Mouse (Mus musculus) lung, embryonic 15.5 days (tissue): ENCODE results near the gene Zfp362. TPM values are rescaled to one million over a fixed set of nuclear protein-coding genes. Genes with fewer than 3 reads are reported as not detected.
A peak's percentile ranks its signal among the peaks of the same experiment; 100 is the strongest.

Experiments used
- ATAC-seq: fragments of 200-750 bp; cut with Nextera tagmentation; 2 replicates; pipeline ENCODE4 v1.8.0; 2017; ENCODE audit warnings: moderate number of reproducible peaks, borderline replicate concordance; ENCODE audit not compliant: low FRiP score, low TSS enrichment; ENCODE audit errors: extremely low read depth
- H3K27ac ChIP-seq: fragments of 300-500 bp; sonication (generic); 2 replicates; pipeline ENCODE4 v1.5.1; 2015; ENCODE audit warnings: moderate library complexity, mild to moderate bottlenecking, inconsistent platforms
- H3K27me3 ChIP-seq: fragments of 300-500 bp; sonication (generic); 2 replicates; pipeline ENCODE4 v1.6.1; 2015; ENCODE audit warnings: inconsistent platforms
- H3K36me3 ChIP-seq: fragments of 300-500 bp; sonication (generic); 2 replicates; pipeline ENCODE4 v1.6.1; 2015; ENCODE audit warnings: inconsistent platforms
- H3K4me1 ChIP-seq: fragments of 300-500 bp; sonication (generic); 2 replicates; pipeline ENCODE4 v1.6.1; 2015; ENCODE audit warnings: inconsistent platforms
- H3K4me2 ChIP-seq: fragments of 300-500 bp; sonication (generic); 2 replicates; pipeline ENCODE4 v1.6.1; 2015; ENCODE audit warnings: inconsistent platforms, mild to moderate bottlenecking, moderate library complexity
- H3K4me3 ChIP-seq: fragments of 300-500 bp; sonication (generic); 2 replicates; pipeline ENCODE4 v1.5.1; 2015; ENCODE audit warnings: mild to moderate bottlenecking, inconsistent platforms
- H3K9ac ChIP-seq: fragments of 300-500 bp; sonication (generic); 2 replicates; pipeline ENCODE4 v1.6.1; 2015; ENCODE audit warnings: inconsistent platforms
- H3K9me3 ChIP-seq: fragments of 300-500 bp; sonication (generic); 2 replicates; pipeline ENCODE4 v1.6.1; 2016; ENCODE audit warnings: inconsistent platforms
- WGBS: fragments of 180-500 bp; shearing (Covaris S2); methylation state at CpG from one replicate; pipeline ENCODE4 v1.1.7; 2015; 5-methylcytosine and 5-hydroxymethylcytosine counted together
- polyA plus RNA-seq: library from polyadenylated mRNA; unstranded; fragments of >200 nt; fragmentation: Nextera tagmentation; extraction: Ambion mirVana; gene quantifications from 2 replicates; pipeline ENCODE4 v1.2.1, GENCODE M21; 2015

Zfp362 gene
- polyA plus RNA-seq, result 34.6 and 39.3 TPM in 2 replicates

GRCm38 (mm10) chr4:128806043-128806826 lies at the start of gene Zfp362:
TSS of gene Zfp362 (minus strand) at chr4:128806045.
- no peaks in the 10 kb centered on the region for H3K9me3 ChIP-seq
- H3K27me3 ChIP-seq, result no peaks in the 10 kb centered on the region
- peak within 1 kb of the TSS; percentile 96 for H3K9ac ChIP-seq
- H3K27ac ChIP-seq, result peak within 1 kb of the TSS; percentile 99
- peaks cover 45% of the 10 kb centered on the region for H3K4me1 ChIP-seq
- peak within 1 kb of the TSS; percentile 78 for H3K4me3 ChIP-seq
- H3K4me2 ChIP-seq, result peak within 1 kb of the TSS; percentile 89
- WGBS, result 2% methylated on average over 34 of the region's 111 CpGs
- no peaks in the 10 kb centered on the region for H3K36me3 ChIP-seq
- ATAC-seq, result peak; percentile 56

GRCm38 (mm10) chr4:128855613-128856040 lies 49.8 kb upstream of the Zfp362 start:
- Histone ChIP-seq H3K36me3 (no peaks in the 10 kb centered on the region), H3K4me3 (no peak overlapping the region), H3K27me3 (no peaks in the 10 kb centered on the region), H3K4me1 (no peaks in the 10 kb centered on the region), H3K9ac (no peak overlapping the region), H3K27ac (peak overlapping the region; percentile 77), H3K4me2 (no peak overlapping the region), H3K9me3 (no peaks in the 10 kb centered on the region)
- 37% methylated on average over 4 of the region's 4 CpGs for WGBS
- ATAC-seq, result peak; percentile 81

- no peak for ATAC-seq
- no peak overlapping the region for H3K4me2 ChIP-seq
- H3K27me3 ChIP-seq, result no peaks in the 10 kb centered on the region
- H3K36me3 ChIP-seq, result no peaks in the 10 kb centered on the region
- no peak overlapping the region for H3K27ac ChIP-seq
- no peak overlapping the region for H3K4me3 ChIP-seq
- WGBS, result 79% methylated on average over 11 of the region's 11 CpGs
- no peaks in the 10 kb centered on the region for H3K4me1 ChIP-seq
- no peaks in the 10 kb centered on the region for H3K9me3 ChIP-seq
- no peak overlapping the region for H3K9ac ChIP-seq
Observed at GRCm38 (mm10) chr4:128853117-128853516, 47.3 kb upstream of the Zfp362 start.

- H3K36me3 ChIP-seq, result no peaks in the 10 kb centered on the region
- no peak overlapping the region for H3K9ac ChIP-seq
- no peak for ATAC-seq
- H3K27me3 ChIP-seq, result no peaks in the 10 kb centered on the region
- H3K9me3 ChIP-seq, result no peaks in the 10 kb centered on the region
- H3K27ac ChIP-seq, result no peak overlapping the region
- no peak overlapping the region for H3K4me3 ChIP-seq
- H3K4me1 ChIP-seq, result no peaks in the 10 kb centered on the region
- WGBS, result 67% methylated on average over 12 of the region's 12 CpGs
- no peak overlapping the region for H3K4me2 ChIP-seq
Observed at GRCm38 (mm10) chr4:128852266-128852887, 46.5 kb upstream of the Zfp362 start.

GRCm38 (mm10) chr4:128849686-128850085 lies 43.8 kb upstream of the Zfp362 start:
- H3K27ac ChIP-seq, result no peak overlapping the region
- no peak overlapping the region for H3K4me2 ChIP-seq
- H3K27me3 ChIP-seq, result no peaks in the 10 kb centered on the region
- 60% methylated on average over 7 of the region's 7 CpGs for WGBS
- no peaks in the 10 kb centered on the region for H3K36me3 ChIP-seq
- H3K9me3 ChIP-seq, result no peaks in the 10 kb centered on the region
- ATAC-seq, result no peak
- peaks cover 12% of the 10 kb centered on the region; the same call in 1 of the 2 replicates for H3K4me1 ChIP-seq
- no peak overlapping the region for H3K4me3 ChIP-seq
- H3K9ac ChIP-seq, result no peak overlapping the region

- Histone ChIP-seq H3K9ac (no peak overlapping the region), H3K4me2 (no peak overlapping the region), H3K27me3 (no peaks in the 10 kb centered on the region), H3K4me1 (peaks cover 12% of the 10 kb centered on the region; the same call in 1 of the 2 replicates), H3K4me3 (no peak overlapping the region), H3K36me3 (no peaks in the 10 kb centered on the region), H3K27ac (no peak overlapping the region), H3K9me3 (no peaks in the 10 kb centered on the region)
- ATAC-seq, result 0 out of 2 replicates have a peak, but pooled peaks have one; percentile 8
- WGBS, result 86% methylated on average over 3 of the region's 3 CpGs
Observed at GRCm38 (mm10) chr4:128848961-128849360, 43.1 kb upstream of the Zfp362 start.

GRCm38 (mm10) chr4:128845367-128845973 lies 39.6 kb upstream of the Zfp362 start:
- Histone ChIP-seq H3K27me3 (no peaks in the 10 kb centered on the region), H3K36me3 (no peaks in the 10 kb centered on the region), H3K4me3 (no peak overlapping the region), H3K4me2 (no peak overlapping the region), H3K9me3 (no peaks in the 10 kb centered on the region), H3K27ac (no peak overlapping the region), H3K9ac (no peak overlapping the region), H3K4me1 (peaks cover 23% of the 10 kb centered on the region)
- 56% methylated on average over 12 of the region's 12 CpGs for WGBS
- no peak for ATAC-seq

GRCm38 (mm10) chr4:128844566-128844965 lies 38.7 kb upstream of the Zfp362 start:
- Histone ChIP-seq H3K9ac (no peak overlapping the region), H3K4me3 (no peak overlapping the region), H3K4me1 (peaks cover 31% of the 10 kb centered on the region), H3K4me2 (no peak overlapping the region), H3K36me3 (no peaks in the 10 kb centered on the region), H3K9me3 (no peaks in the 10 kb centered on the region), H3K27ac (no peak overlapping the region), H3K27me3 (no peaks in the 10 kb centered on the region)
- no peak for ATAC-seq
- 35% methylated on average over 13 of the region's 13 CpGs for WGBS

GRCm38 (mm10) chr4:128841259-128841658 lies 35.4 kb upstream of the Zfp362 start:
- Histone ChIP-seq H3K4me2 (peak overlapping the region; percentile 20; the same call in 1 of the 2 replicates), H3K36me3 (no peaks in the 10 kb centered on the region), H3K27me3 (no peaks in the 10 kb centered on the region), H3K4me3 (no peak overlapping the region), H3K9me3 (no peaks in the 10 kb centered on the region), H3K4me1 (peaks cover 50% of the 10 kb centered on the region), H3K9ac (no peak overlapping the region), H3K27ac (peak overlapping the region; percentile 97)
- ATAC-seq, result peak; percentile 54; the same call in 1 of the 2 replicates
- 24% methylated on average over 8 of the region's 8 CpGs for WGBS

GRCm38 (mm10) chr4:128839811-128840738 lies 34.2 kb upstream of the Zfp362 start:
- H3K4me3 ChIP-seq, result no peak overlapping the region
- WGBS, result 8% methylated on average over 16 of the region's 16 CpGs
- H3K4me1 ChIP-seq, result peaks cover 41% of the 10 kb centered on the region
- H3K9ac ChIP-seq, result no peak overlapping the region
- H3K27me3 ChIP-seq, result no peaks in the 10 kb centered on the region
- no peaks in the 10 kb centered on the region for H3K36me3 ChIP-seq
- peak; percentile 91 for ATAC-seq
- H3K9me3 ChIP-seq, result no peaks in the 10 kb centered on the region
- peak overlapping the region; percentile 22 for H3K4me2 ChIP-seq
- H3K27ac ChIP-seq, result peak overlapping the region; percentile 97

- H3K27me3 ChIP-seq, result no peaks in the 10 kb centered on the region
- peaks cover 41% of the 10 kb centered on the region for H3K4me1 ChIP-seq
- no peak overlapping the region for H3K4me2 ChIP-seq
- ATAC-seq, result no peak
- no peaks in the 10 kb centered on the region for H3K9me3 ChIP-seq
- no peak overlapping the region for H3K9ac ChIP-seq
- no peak overlapping the region for H3K4me3 ChIP-seq
- 12% methylated on average over 5 of the region's 5 CpGs for WGBS
- no peaks in the 10 kb centered on the region for H3K36me3 ChIP-seq
- H3K27ac ChIP-seq, result peak overlapping the region; percentile 97
Observed at GRCm38 (mm10) chr4:128838202-128838601, 32.4 kb upstream of the Zfp362 start.
